Mouse (Mus musculus): ENCODE data around the gene Kcnd3. TPM values are rescaled to one million over a fixed set of nuclear protein-coding genes. Genes with fewer than 3 reads are reported as not detected.

Kcnd3 gene
- polyA plus RNA-seq, 1 experiment from 2014 or later, result 1.1 TPM

GRCm38 (mm10) chr3:105578320-105578719 lies 126.2 kb downstream of the Kcnd3 start:
- Histone ChIP-seq H3K27me3 (replicated peaks; ENCODE audit: control insufficient read depth, insufficient read depth, low read length) (no peaks in the 10 kb centered on the region), H3K9ac (ENCODE audit: low read depth, low read length) (no peak overlapping the region), H3K27ac (ENCODE audit: low read depth, low read length) (no peak overlapping the region), H3K4me1 (replicated peaks; ENCODE audit: control insufficient read depth, insufficient read depth, low read length) (no peaks in the 10 kb centered on the region), H3K9me3 (ENCODE audit: control insufficient read depth) (no peaks in the 10 kb centered on the region), H3K4me3 (ENCODE audit: low read depth, low read length) (no peak overlapping the region), H3K36me3 (ENCODE audit: control insufficient read depth, insufficient read depth) (no peaks in the 10 kb centered on the region), H3K4me2 (replicated peaks; ENCODE audit: low read depth) (no peak overlapping the region)
- no peak for ATAC-seq
- TF ChIP-seq CTCF (IDR thresholded peaks at IDR 0.05; ENCODE audit: low read depth), result no peak
- WGBS, result 77% methylated on average over 3 of the region's 3 CpGs

GRCm38 (mm10) chr3:105581119-105581518 lies 129.0 kb downstream of the Kcnd3 start:
- H3K4me3 ChIP-seq (ENCODE audit: low read depth, low read length), result no peak overlapping the region
- H3K4me1 ChIP-seq (replicated peaks; ENCODE audit: control insufficient read depth, insufficient read depth, low read length), result no peaks in the 10 kb centered on the region
- TF ChIP-seq CTCF (IDR thresholded peaks at IDR 0.05; ENCODE audit: low read depth), result no peak
- H3K4me2 ChIP-seq (replicated peaks; ENCODE audit: low read depth), result no peak overlapping the region
- no peak overlapping the region for H3K9ac ChIP-seq (ENCODE audit: low read depth, low read length)
- 67% methylated on average over 6 of the region's 6 CpGs for WGBS
- ATAC-seq, result no peak
- H3K27me3 ChIP-seq (replicated peaks; ENCODE audit: control insufficient read depth, insufficient read depth, low read length), result no peaks in the 10 kb centered on the region
- H3K27ac ChIP-seq (ENCODE audit: low read depth, low read length), result no peak overlapping the region
- H3K9me3 ChIP-seq (ENCODE audit: control insufficient read depth), result no peaks in the 10 kb centered on the region
- H3K36me3 ChIP-seq (ENCODE audit: control insufficient read depth, insufficient read depth), result no peaks in the 10 kb centered on the region

DNA sequence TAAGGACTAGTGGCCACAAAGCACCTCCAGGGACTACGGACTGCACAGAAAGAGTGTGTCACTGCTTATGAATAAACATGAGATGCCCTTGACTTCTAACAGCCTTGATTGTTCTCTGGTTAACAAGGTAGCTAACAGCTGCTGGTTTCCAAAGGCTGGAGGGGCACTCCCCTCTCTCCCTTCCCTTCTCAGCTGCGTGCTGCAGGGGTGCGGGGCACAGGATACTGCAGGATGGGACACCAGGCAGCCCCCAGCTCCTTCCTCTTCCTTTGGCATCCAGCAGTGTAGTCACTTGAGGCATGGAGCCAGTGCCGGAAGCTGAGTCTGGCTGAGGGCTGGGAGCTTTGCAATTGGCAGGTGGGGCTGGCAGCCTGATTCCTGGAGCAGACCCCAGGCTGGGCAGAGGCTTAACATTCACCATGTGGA lies 133.6 kb downstream of the Kcnd3 start:
- Histone ChIP-seq H3K4me1 (replicated peaks; ENCODE audit: control insufficient read depth, insufficient read depth, low read length) (no peaks in the 10 kb centered on the region), H3K9ac (ENCODE audit: low read depth, low read length) (no peak overlapping the region), H3K9me3 (ENCODE audit: control insufficient read depth) (no peaks in the 10 kb centered on the region), H3K27ac (ENCODE audit: low read depth, low read length) (no peak overlapping the region), H3K36me3 (ENCODE audit: control insufficient read depth, insufficient read depth) (no peaks in the 10 kb centered on the region), H3K4me2 (replicated peaks; ENCODE audit: low read depth) (no peak overlapping the region), H3K4me3 (ENCODE audit: low read depth, low read length) (no peak overlapping the region), H3K27me3 (replicated peaks; ENCODE audit: control insufficient read depth, insufficient read depth, low read length) (no peaks in the 10 kb centered on the region)
- 43% methylated on average over 4 of the region's 4 CpGs for WGBS
- ATAC-seq, result no peak
- no peak for TF ChIP-seq CTCF (IDR thresholded peaks at IDR 0.05; ENCODE audit: low read depth)

DNA sequence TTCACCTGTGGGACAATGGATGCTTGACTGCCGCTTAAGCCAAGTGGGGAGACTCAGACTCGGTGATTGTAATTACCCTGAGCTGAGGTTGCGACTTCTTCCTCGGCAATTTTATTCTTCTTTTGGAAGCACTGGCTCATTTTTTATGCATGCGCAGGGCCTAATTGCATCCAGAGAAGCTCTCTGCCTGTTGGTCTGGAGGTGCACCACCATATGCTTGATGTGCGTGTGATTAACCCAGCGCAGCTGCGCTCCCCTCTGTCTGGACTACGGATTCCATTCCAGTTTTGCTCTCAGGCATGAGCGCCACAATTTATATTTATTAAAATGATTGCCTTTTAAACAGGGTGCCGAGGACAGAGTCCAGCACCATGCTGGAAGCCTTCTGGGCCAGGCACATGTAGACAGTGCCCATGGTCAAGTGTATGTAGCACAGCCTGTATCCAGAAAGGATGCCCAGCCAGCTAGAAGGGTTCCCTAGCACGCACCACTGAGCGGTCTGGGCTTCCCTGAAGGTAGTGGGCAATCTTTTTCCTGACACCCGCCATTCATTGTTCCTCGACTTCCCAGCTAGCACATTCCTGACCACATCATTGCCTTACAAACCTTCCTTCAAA lies 138.0 kb downstream of the Kcnd3 start:
- 79% methylated on average over 15 of the region's 15 CpGs for whole genome bisulfite sequencing
- Histone ChIP-seq H3K9ac (ENCODE audit: low read depth, low read length) (no peak overlapping the region), H3K36me3 (ENCODE audit: control insufficient read depth, insufficient read depth) (no peaks in the 10 kb centered on the region), H3K27me3 (replicated peaks; ENCODE audit: control insufficient read depth, insufficient read depth, low read length) (no peaks in the 10 kb centered on the region), H3K4me3 (ENCODE audit: low read depth, low read length) (no peak overlapping the region), H3K4me1 (replicated peaks; ENCODE audit: control insufficient read depth, insufficient read depth, low read length) (no peaks in the 10 kb centered on the region), H3K9me3 (ENCODE audit: control insufficient read depth) (no peaks in the 10 kb centered on the region), H3K27ac (ENCODE audit: low read depth, low read length) (no peak overlapping the region), H3K4me2 (replicated peaks; ENCODE audit: low read depth) (no peak overlapping the region)
- ATAC-seq, result no peak
- TF ChIP-seq CTCF (IDR thresholded peaks at IDR 0.05; ENCODE audit: low read depth), result no peak

GRCm38 (mm10) chr3:105591766-105592165 lies 139.6 kb downstream of the Kcnd3 start:
- no peak for TF ChIP-seq CTCF (IDR thresholded peaks at IDR 0.05; ENCODE audit: low read depth)
- Histone ChIP-seq H3K4me3 (ENCODE audit: low read depth, low read length) (no peak overlapping the region), H3K4me1 (replicated peaks; ENCODE audit: control insufficient read depth, insufficient read depth, low read length) (no peaks in the 10 kb centered on the region), H3K36me3 (ENCODE audit: control insufficient read depth, insufficient read depth) (no peaks in the 10 kb centered on the region), H3K27me3 (replicated peaks; ENCODE audit: control insufficient read depth, insufficient read depth, low read length) (no peaks in the 10 kb centered on the region), H3K9ac (ENCODE audit: low read depth, low read length) (no peak overlapping the region), H3K4me2 (replicated peaks; ENCODE audit: low read depth) (no peak overlapping the region), H3K9me3 (ENCODE audit: control insufficient read depth) (no peaks in the 10 kb centered on the region), H3K27ac (ENCODE audit: low read depth, low read length) (no peak overlapping the region)
- no peak for ATAC-seq
- 97% methylated on average over 1 of the region's 1 CpGs for WGBS

- no peak overlapping the region for H3K4me3 ChIP-seq (ENCODE audit: low read depth, low read length)
- no peaks in the 10 kb centered on the region for H3K4me1 ChIP-seq (replicated peaks; ENCODE audit: control insufficient read depth, insufficient read depth, low read length)
- ATAC-seq, result no peak
- no peaks in the 10 kb centered on the region for H3K9me3 ChIP-seq (ENCODE audit: control insufficient read depth)
- 62% methylated on average over 2 of the region's 2 CpGs for WGBS
- no peak overlapping the region for H3K27ac ChIP-seq (ENCODE audit: low read depth, low read length)
- no peaks in the 10 kb centered on the region for H3K36me3 ChIP-seq (ENCODE audit: control insufficient read depth, insufficient read depth)
- H3K4me2 ChIP-seq (replicated peaks; ENCODE audit: low read depth), result no peak overlapping the region
- no peak overlapping the region for H3K9ac ChIP-seq (ENCODE audit: low read depth, low read length)
- H3K27me3 ChIP-seq (replicated peaks; ENCODE audit: control insufficient read depth, insufficient read depth, low read length), result no peaks in the 10 kb centered on the region
- no peak for TF ChIP-seq CTCF (IDR thresholded peaks at IDR 0.05; ENCODE audit: low read depth)
Measured at GRCm38 (mm10) chr3:105592246-105592645, 140.1 kb downstream of the Kcnd3 start.

- Histone ChIP-seq H3K27me3 (replicated peaks; ENCODE audit: control insufficient read depth, insufficient read depth, low read length) (no peaks in the 10 kb centered on the region), H3K36me3 (ENCODE audit: control insufficient read depth, insufficient read depth) (no peaks in the 10 kb centered on the region), H3K4me1 (replicated peaks; ENCODE audit: control insufficient read depth, insufficient read depth, low read length) (no peaks in the 10 kb centered on the region), H3K4me3 (ENCODE audit: low read depth, low read length) (no peak overlapping the region), H3K9me3 (ENCODE audit: control insufficient read depth) (no peaks in the 10 kb centered on the region), H3K9ac (ENCODE audit: low read depth, low read length) (no peak overlapping the region), H3K27ac (ENCODE audit: low read depth, low read length) (no peak overlapping the region), H3K4me2 (replicated peaks; ENCODE audit: low read depth) (no peak overlapping the region)
- 82% methylated on average over 4 of the region's 4 CpGs for WGBS
- ATAC-seq, result no peak
- TF ChIP-seq CTCF (IDR thresholded peaks at IDR 0.05; ENCODE audit: low read depth), result no peak
Measured at GRCm38 (mm10) chr3:105600483-105600882, 148.4 kb downstream of the Kcnd3 start.

All from intestine, postnatal 0 days (tissue).